Mouse (Mus musculus): ENCODE results near the gene Cdca8. TPM values are rescaled to one million over a fixed set of nuclear protein-coding genes. Genes with fewer than 3 reads are reported as not detected.

Cdca8 gene
- polyA plus RNA-seq, 1 experiment from 2014 or later: 28.1 TPM

- H3K4me3 ChIP-seq (ENCODE audit: low read depth, low read length): no peak overlapping the region
- 67% methylated on average over 5 of the region's 5 CpGs for WGBS
- no peaks in the 10 kb centered on the region for H3K9me3 ChIP-seq (ENCODE audit: control insufficient read depth)
- H3K36me3 ChIP-seq (ENCODE audit: control insufficient read depth, insufficient read depth): no peaks in the 10 kb centered on the region
- H3K27ac ChIP-seq (ENCODE audit: low read depth, low read length): no peak overlapping the region
- no peaks in the 10 kb centered on the region for H3K4me1 ChIP-seq (replicated peaks; ENCODE audit: control insufficient read depth, insufficient read depth, low read length)
- peaks cover 36% of the 10 kb centered on the region for H3K27me3 ChIP-seq (replicated peaks; ENCODE audit: control insufficient read depth, insufficient read depth, low read length)
- H3K4me2 ChIP-seq (replicated peaks; ENCODE audit: low read depth): no peak overlapping the region
- ATAC-seq: no peak
- no peak for TF ChIP-seq CTCF (IDR thresholded peaks at IDR 0.05; ENCODE audit: low read depth)
- no peak overlapping the region for H3K9ac ChIP-seq (ENCODE audit: low read depth, low read length)
Measured at GRCm38 (mm10) chr4:124890831-124891230, 48.3 kb downstream of the Cdca8 start.

GRCm38 (mm10) chr4:124889935-124890334 lies 49.2 kb downstream of the Cdca8 start:
- H3K9me3 ChIP-seq (ENCODE audit: control insufficient read depth): no peaks in the 10 kb centered on the region
- no peaks in the 10 kb centered on the region for H3K36me3 ChIP-seq (ENCODE audit: control insufficient read depth, insufficient read depth)
- ATAC-seq: no peak
- TF ChIP-seq CTCF (IDR thresholded peaks at IDR 0.05; ENCODE audit: low read depth): no peak
- H3K4me2 ChIP-seq (replicated peaks; ENCODE audit: low read depth): no peak overlapping the region
- no peak overlapping the region for H3K27ac ChIP-seq (ENCODE audit: low read depth, low read length)
- H3K4me3 ChIP-seq (ENCODE audit: low read depth, low read length): no peak overlapping the region
- no peak overlapping the region for H3K9ac ChIP-seq (ENCODE audit: low read depth, low read length)
- peaks cover 31% of the 10 kb centered on the region for H3K27me3 ChIP-seq (replicated peaks; ENCODE audit: control insufficient read depth, insufficient read depth, low read length)
- WGBS: 86% methylated on average over 2 of the region's 2 CpGs
- no peaks in the 10 kb centered on the region for H3K4me1 ChIP-seq (replicated peaks; ENCODE audit: control insufficient read depth, insufficient read depth, low read length)

GRCm38 (mm10) chr4:124888702-124889101 lies 50.4 kb downstream of the Cdca8 start:
- ATAC-seq: no peak
- Histone ChIP-seq H3K4me1 (replicated peaks; ENCODE audit: control insufficient read depth, insufficient read depth, low read length) (no peaks in the 10 kb centered on the region), H3K27me3 (replicated peaks; ENCODE audit: control insufficient read depth, insufficient read depth, low read length) (peaks cover 22% of the 10 kb centered on the region), H3K4me3 (ENCODE audit: low read depth, low read length) (no peak overlapping the region), H3K36me3 (ENCODE audit: control insufficient read depth, insufficient read depth) (no peaks in the 10 kb centered on the region), H3K27ac (ENCODE audit: low read depth, low read length) (no peak overlapping the region), H3K9ac (ENCODE audit: low read depth, low read length) (no peak overlapping the region), H3K9me3 (ENCODE audit: control insufficient read depth) (no peaks in the 10 kb centered on the region), H3K4me2 (replicated peaks; ENCODE audit: low read depth) (no peak overlapping the region)
- WGBS: 71% methylated on average over 7 of the region's 7 CpGs
- TF ChIP-seq CTCF (IDR thresholded peaks at IDR 0.05; ENCODE audit: low read depth): no peak

GRCm38 (mm10) chr4:124882151-124882729 lies 56.9 kb downstream of the Cdca8 start:
- no peak for ATAC-seq
- no peak overlapping the region; the same call in 1 of the 2 replicates for H3K4me3 ChIP-seq (ENCODE audit: low read depth, low read length)
- 2% methylated on average over 37 of the region's 37 CpGs for WGBS
- no peaks in the 10 kb centered on the region for H3K4me1 ChIP-seq (replicated peaks; ENCODE audit: control insufficient read depth, insufficient read depth, low read length)
- H3K9ac ChIP-seq (ENCODE audit: low read depth, low read length): no peak overlapping the region
- no peak for TF ChIP-seq CTCF (IDR thresholded peaks at IDR 0.05; ENCODE audit: low read depth)
- H3K36me3 ChIP-seq (ENCODE audit: control insufficient read depth, insufficient read depth): no peaks in the 10 kb centered on the region
- H3K9me3 ChIP-seq (ENCODE audit: control insufficient read depth): no peaks in the 10 kb centered on the region
- H3K27ac ChIP-seq (ENCODE audit: low read depth, low read length): no peak overlapping the region
- H3K4me2 ChIP-seq (replicated peaks; ENCODE audit: low read depth): no peak overlapping the region
- peaks cover 39% of the 10 kb centered on the region for H3K27me3 ChIP-seq (replicated peaks; ENCODE audit: control insufficient read depth, insufficient read depth, low read length)

- Histone ChIP-seq H3K4me1 (replicated peaks; ENCODE audit: control insufficient read depth, insufficient read depth, low read length) (no peaks in the 10 kb centered on the region), H3K36me3 (ENCODE audit: control insufficient read depth, insufficient read depth) (no peaks in the 10 kb centered on the region), H3K4me3 (ENCODE audit: low read depth, low read length) (peak overlapping the region; percentile 20), H3K9ac (ENCODE audit: low read depth, low read length) (no peak overlapping the region), H3K27me3 (replicated peaks; ENCODE audit: control insufficient read depth, insufficient read depth, low read length) (peaks cover 39% of the 10 kb centered on the region), H3K9me3 (ENCODE audit: control insufficient read depth) (no peaks in the 10 kb centered on the region), H3K4me2 (replicated peaks; ENCODE audit: low read depth) (peak overlapping the region; percentile 37), H3K27ac (ENCODE audit: low read depth, low read length) (no peak overlapping the region)
- no peak for TF ChIP-seq CTCF (IDR thresholded peaks at IDR 0.05; ENCODE audit: low read depth)
- WGBS: under 1% methylated on average over 37 of the region's 37 CpGs
- peak; percentile 41; the same call in 1 of the 2 replicates for ATAC-seq
Measured at GRCm38 (mm10) chr4:124881341-124881908, 57.7 kb downstream of the Cdca8 start.

- no peaks in the 10 kb centered on the region for H3K9me3 ChIP-seq (ENCODE audit: control insufficient read depth)
- H3K27me3 ChIP-seq (replicated peaks; ENCODE audit: control insufficient read depth, insufficient read depth, low read length): peaks cover 35% of the 10 kb centered on the region
- H3K4me3 ChIP-seq (ENCODE audit: low read depth, low read length): peak within 1 kb of the TSS; percentile 20
- no peaks in the 10 kb centered on the region for H3K4me1 ChIP-seq (replicated peaks; ENCODE audit: control insufficient read depth, insufficient read depth, low read length)
- no peak for ATAC-seq
- H3K9ac ChIP-seq (ENCODE audit: low read depth, low read length): no peak within 1 kb of the TSS
- H3K27ac ChIP-seq (ENCODE audit: low read depth, low read length): no peak within 1 kb of the TSS
- H3K4me2 ChIP-seq (replicated peaks; ENCODE audit: low read depth): peak within 1 kb of the TSS; percentile 37
- WGBS: 8% methylated on average over 11 of the region's 11 CpGs
- H3K36me3 ChIP-seq (ENCODE audit: control insufficient read depth, insufficient read depth): no peaks in the 10 kb centered on the region
- TF ChIP-seq CTCF (IDR thresholded peaks at IDR 0.05; ENCODE audit: low read depth): no peak
Measured at GRCm38 (mm10) chr4:124880599-124880998, 58.5 kb downstream of the Cdca8 start, which contains the start of gene Epha10. TSS of gene Epha10 (plus strand) at chr4:124880899.
